Mouse (Mus musculus) left cerebral cortex, postnatal 4 days (tissue): ENCODE results near the gene Cryba4. TPM values are rescaled to one million over a fixed set of nuclear protein-coding genes. Genes with fewer than 3 reads are reported as not detected.

ENCODE experiments used
- DNase-seq: peaks from one replicate; pipeline ENCODE4 v3.0.0-alpha.2; 2022
- intact Hi-C: fragments of 180-260 bp; cut with DNase I; formaldehyde crosslinking; loops from one replicate; pipeline ENCODE4 v1.15.1; 2025
- total RNA-seq, 2 experiments: library from RNA; stranded (reverse); gene quantifications; 2 replicates each; pipeline ENCODE4 v1.2.3; 2021

Gene Cryba4
- total RNA-seq, 2 experiments from 2014 or later: 0.50 to 0.54 TPM

GRCm38 (mm10) chr5:112270764-112271541 is 18.6 kb upstream of the Cryba4 start:
- intact Hi-C loops: no loop called here
- DNase-seq: peak; percentile 69

GRCm38 (mm10) chr5:112266011-112266777 is 13.9 kb upstream of the Cryba4 start:
- intact Hi-C loops: no loop called here

GRCm38 (mm10) chr5:112265515-112265914 is 13.2 kb upstream of the Cryba4 start:
- DNase-seq: peak; percentile 26
- intact Hi-C loops: no loop called here

More at GRCm38 (mm10) chr5:112266011-112266777, 13.9 kb upstream of the Cryba4 start:
- DNase-seq: no peak

- intact Hi-C loops: no loop called here
Observed at GRCm38 (mm10) chr5:112265110-112265509, 12.8 kb upstream of the Cryba4 start.

GRCm38 (mm10) chr5:112264099-112264498 is 11.8 kb upstream of the Cryba4 start:
- DNase-seq: no peak
- intact Hi-C loops: no loop called here

More at GRCm38 (mm10) chr5:112265110-112265509, 12.8 kb upstream of the Cryba4 start:
- DNase-seq: no peak

- DNase-seq: no peak
- intact Hi-C loops: no loop called here
Observed at GRCm38 (mm10) chr5:112260818-112261217, 8.5 kb upstream of the Cryba4 start.

GRCm38 (mm10) chr5:112259862-112260650 is 7.7 kb upstream of the Cryba4 start:
- intact Hi-C loops: no loop called here

GRCm38 (mm10) chr5:112257896-112258295 is 5.6 kb upstream of the Cryba4 start:
- DNase-seq: no peak
- intact Hi-C loops: no loop called here

More at GRCm38 (mm10) chr5:112259862-112260650, 7.7 kb upstream of the Cryba4 start:
- no peak for DNase-seq

GRCm38 (mm10) chr5:112256457-112256856 is 4.1 kb upstream of the Cryba4 start:
- DNase-seq: peak; percentile 53
- intact Hi-C loops: no loop called here

- intact Hi-C loops: no loop called here
- peak; percentile 78 for DNase-seq
Observed at GRCm38 (mm10) chr5:112255426-112255825, 3.1 kb upstream of the Cryba4 start, which contains the start of gene Crybb1. TSS of gene Crybb1 (plus strand) at chr5:112255815.

- DNase-seq: peak; percentile 71
- intact Hi-C loops: no loop called here
Observed at GRCm38 (mm10) chr5:112254282-112254806, 2.0 kb upstream of the Cryba4 start.

- no peak for DNase-seq
- intact Hi-C loops: no loop called here
Observed at GRCm38 (mm10) chr5:112253169-112253568, 851 bp upstream of the Cryba4 start.

- intact Hi-C loops: no loop called here
- DNase-seq: no peak
Observed at GRCm38 (mm10) chr5:112249106-112249505, 3.2 kb downstream of the Cryba4 start.

- intact Hi-C loops: no loop called here
- DNase-seq: no peak
Observed at GRCm38 (mm10) chr5:112247399-112247798, 4.9 kb downstream of the Cryba4 start.

GRCm38 (mm10) chr5:112244890-112245615 is 7.3 kb downstream of the Cryba4 start:
- DNase-seq: no peak
- intact Hi-C loops: loop anchor here (5.0 kb wide), 1 partner anchor 92 kb away; no protein-coding TSS in a partner anchor

GRCm38 (mm10) chr5:112244275-112244562 is 8.1 kb downstream of the Cryba4 start:
- intact Hi-C loops: loop anchor here (5.0 kb wide), 1 partner anchor 93 kb away; no protein-coding TSS in a partner anchor
- DNase-seq: no peak

GRCm38 (mm10) chr5:112243539-112244274 is 8.6 kb downstream of the Cryba4 start:
- no peak for DNase-seq
- intact Hi-C loops: loop anchor here (5.0 kb wide), 1 partner anchor 94 kb away; no protein-coding TSS in a partner anchor

GRCm38 (mm10) chr5:112243041-112243440 is 9.3 kb downstream of the Cryba4 start:
- no peak for DNase-seq
- intact Hi-C loops: loop anchor here (5.0 kb wide), 1 partner anchor 94 kb away; no protein-coding TSS in a partner anchor

GRCm38 (mm10) chr5:112242361-112242778 is 9.9 kb downstream of the Cryba4 start:
- DNase-seq: no peak
- intact Hi-C loops: loop anchor here (5.0 kb wide), 1 partner anchor 95 kb away; no protein-coding TSS in a partner anchor
